Mouse (Mus musculus): ENCODE measurements at regions not wholly inside any gene's neighbourhood (a gene's known extent, or its start where the extent isn't known, plus 50 kb on each side); places are given as distances from the start of the nearest gene placed in this dataset.

DNA sequence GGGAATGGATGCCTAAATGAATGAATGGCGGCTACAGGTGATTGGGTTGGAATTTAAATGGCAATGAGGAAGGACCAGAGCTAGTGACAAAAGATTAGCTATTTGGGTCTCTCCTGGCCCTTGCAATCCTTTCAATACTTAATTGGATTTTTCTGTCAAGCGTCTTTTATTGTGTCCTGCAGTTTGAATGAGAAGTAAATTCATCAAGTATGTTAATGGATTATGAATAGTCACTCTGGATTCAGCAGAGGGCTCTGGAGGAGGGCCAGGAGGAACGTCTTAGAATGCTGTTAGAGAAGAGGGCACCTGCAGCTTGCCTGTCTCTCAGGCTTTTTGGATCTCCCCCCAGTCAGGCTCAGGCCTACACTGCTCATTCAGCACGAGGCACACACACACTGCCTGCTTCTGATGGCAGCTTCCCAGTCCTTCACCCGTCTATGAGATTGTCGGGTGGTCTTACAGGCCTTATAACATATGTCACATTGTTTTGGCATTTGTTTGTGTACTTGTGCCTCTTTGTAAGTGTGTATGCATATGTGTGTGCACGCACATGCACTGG lies 197.0 kb upstream of the Stt3b start:
- TF ChIP-seq POLR2A (IDR thresholded peaks at IDR 0.05; ENCODE audit: control insufficient read depth, low read depth, low read length) (no peak), CTCF (IDR thresholded peaks at IDR 0.05; ENCODE audit: control insufficient read depth, insufficient read depth, insufficient replicate concordance, low read depth, low read length) (no peak)
